Mouse (Mus musculus) MEL (cell line): Measurements from ENCODE around the gene Col4a2.

Experiments used
- CHD2 ChIP-seq: IDR thresholded peaks from 2 replicates; pipeline ENCODE4 v1.6.1; 2011; ENCODE audit warnings: low read length, improper control_type of control experiment
- CTCF ChIP-seq, 3 experiments: IDR thresholded peaks in 2 of 3; conservative IDR thresholded peaks in 1 of 3; 2 replicates each; pipeline ENCODE4 v1.5.1; 2011 to 2012; ENCODE audit warnings: low read length in 3 of 3, low read depth in 2 of 3, mild to moderate bottlenecking in 2 of 3, improper control_type of control experiment in 1 of 3, inconsistent platforms in 1 of 3, mixed read lengths in 1 of 3, moderate library complexity in 1 of 3; ENCODE audit not compliant: control insufficient read depth in 1 of 3, insufficient read depth in 1 of 3, poor library complexity in 1 of 3, severe bottlenecking in 1 of 3
- TBP ChIP-seq: IDR thresholded peaks from 2 replicates; pipeline ENCODE4 v1.8.0; 2011; ENCODE audit warnings: low read depth, low read length, improper control_type of control experiment
- TCF12 ChIP-seq: IDR thresholded peaks from 2 replicates; pipeline ENCODE4 v1.6.1; 2014; ENCODE audit warnings: low read depth, mild to moderate bottlenecking, inconsistent platforms, low read length, improper control_type of control experiment, moderate library complexity
- UBTF ChIP-seq: IDR thresholded peaks from 2 replicates; pipeline ENCODE4 v1.6.1; 2012; ENCODE audit warnings: low read depth, mild to moderate bottlenecking, inconsistent platforms, low read length, improper control_type of control experiment, moderate library complexity, borderline replicate concordance; ENCODE audit not compliant: insufficient read depth
- USF1 ChIP-seq: IDR thresholded peaks from 2 replicates; pipeline ENCODE4 v1.6.1; 2014; ENCODE audit warnings: low read depth, mild to moderate bottlenecking, inconsistent platforms, low read length, improper control_type of control experiment, moderate library complexity

DNA sequence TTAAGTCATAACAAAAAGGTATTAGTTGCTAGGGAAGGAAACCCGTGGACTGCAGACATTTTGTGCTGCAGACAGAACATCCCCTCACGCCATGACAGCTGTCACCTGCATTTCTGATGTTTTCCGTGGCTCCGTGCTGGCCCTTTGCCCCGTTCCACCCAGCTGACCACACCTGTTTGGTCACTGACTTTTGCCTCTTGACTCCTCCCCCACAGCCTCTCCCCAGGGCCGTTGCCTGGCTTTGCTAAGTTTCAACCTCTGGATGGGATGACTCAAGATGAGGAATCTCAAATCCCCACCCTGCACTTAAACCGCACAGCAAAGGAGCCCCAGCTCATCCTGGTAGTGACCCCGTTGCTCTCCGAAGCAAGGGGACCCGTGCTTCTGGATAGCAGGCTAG lies 33.6 kb downstream of the Col4a2 start:
- TF ChIP-seq USF1 (no peak), CHD2 (no peak), TBP (no peak), TCF12 (no peak), CTCF (IDR thresholded peaks at IDR 0.05 in 2 of 3, conservative IDR thresholded peaks at IDR 0.05 in 1 of 3; ENCODE audit: control insufficient read depth in 1 of 3, insufficient read depth in 1 of 3, low read depth in 2 of 3, low read length in 3 of 3, poor library complexity in 1 of 3, severe bottlenecking in 1 of 3) (no peak), UBTF (no peak)
